Mouse (Mus musculus) embryonic fibroblast, embryonic 13.5 days (primary cell): ENCODE results near the gene Map2k3.

Experiments used
- CTCF ChIP-seq: IDR thresholded peaks from 2 replicates; pipeline ENCODE4 v1.5.1; 2011; ENCODE audit warnings: mild to moderate bottlenecking, control low read depth, low read length, moderate library complexity, borderline replicate concordance; ENCODE audit not compliant: insufficient read depth
- POLR2A ChIP-seq: IDR thresholded peaks from 2 replicates; pipeline ENCODE4 v1.6.1; 2011; ENCODE audit warnings: low read depth, mild to moderate bottlenecking, control low read depth, low read length, moderate library complexity

DNA sequence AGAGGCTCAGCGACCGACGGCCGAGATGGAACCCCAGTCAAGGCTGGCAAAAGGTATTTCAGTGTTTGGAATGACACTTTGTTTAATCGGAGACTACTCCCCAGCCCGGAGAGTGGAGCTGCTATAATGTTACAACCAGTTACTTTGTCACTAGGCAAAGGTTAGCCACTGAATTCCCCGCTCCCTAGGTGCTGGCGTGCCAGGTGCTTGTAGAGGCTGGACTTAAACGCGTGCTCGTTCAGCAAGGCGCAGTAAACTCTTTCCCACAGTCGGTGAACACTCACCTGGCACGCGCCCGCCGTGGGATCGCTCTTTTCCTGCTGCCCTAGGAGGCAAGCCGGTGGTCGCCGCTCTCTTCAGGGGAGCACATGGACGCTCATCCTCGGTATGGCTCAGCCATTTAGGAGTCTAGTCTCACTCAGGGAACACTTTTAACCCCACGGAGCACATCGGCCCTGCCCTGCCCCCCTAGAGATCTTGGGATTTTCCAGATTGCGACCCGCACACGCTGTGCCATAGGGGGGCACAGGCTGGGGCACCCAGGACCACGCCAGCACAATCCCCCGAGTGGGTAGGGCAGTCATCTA, 458 bp upstream of the Map2k3 start:
- TF ChIP-seq POLR2A (no peak; the same call in 1 of the 2 replicates), CTCF (no peak)
